In the genomic region with DNA sequence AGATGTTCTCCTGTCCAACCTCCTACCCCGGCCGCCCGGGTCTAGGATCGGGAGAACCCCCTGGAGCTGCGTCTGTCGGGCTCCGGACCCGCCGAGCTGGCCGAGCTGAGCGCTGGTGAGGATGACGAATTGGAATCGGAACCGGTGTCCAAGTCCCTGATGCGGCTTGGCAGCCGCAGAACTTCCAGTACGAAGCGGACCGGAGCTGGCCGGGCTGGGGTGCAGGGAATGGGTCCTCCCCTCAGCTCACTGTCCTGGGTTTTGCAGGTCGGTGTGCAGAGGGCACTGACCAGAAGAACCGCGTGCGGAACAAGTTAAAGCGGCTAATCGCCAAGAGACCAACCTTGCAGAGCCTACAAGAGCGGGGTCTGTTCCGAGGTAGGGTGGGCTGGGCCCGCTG, we compare ENCODE assay signal across 7 mouse cellular contexts. TPM values are rescaled to one million over a fixed set of nuclear protein-coding genes. Genes with fewer than 3 reads are reported as not detected.
DNase-seq lines count a peak whose midpoint lies in the region; ATAC-seq and TF ChIP-seq lines count a peak whose summit lies in the region.

No protein-coding gene starts in this region.

- H3K4me3 ChIP-seq in E14TG2a.4 (replicated peaks; ENCODE audit: low read length) (peak overlapping the region; percentile 76), ES-Bruce4 (ENCODE audit: low read depth, low read length) (peak overlapping the region; percentile 56)
- H3K4me3 ChIP-seq in kidney, embryonic 15.5 days (replicated peaks): peak overlapping the region; percentile 49
- peak overlapping the region; percentile 33 for H3K4me3 ChIP-seq in neural tube, embryonic 12.5 days

- DNase-seq in gastrocnemius, postnatal 14 days: peak; percentile 49
- DNase-seq in ovary, postnatal 14 days (ENCODE audit: low spot score): no peak
- DNase-seq in layer of hippocampus, postnatal 36 days: no peak

- H3K27me3 ChIP-seq in E14TG2a.4 (ENCODE audit: insufficient read depth, low read length) (peaks cover 53% of the 10 kb centered on the region), ES-Bruce4 (ENCODE audit: control insufficient read depth, insufficient read depth, low read length, poor library complexity, severe bottlenecking) (no peaks in the 10 kb centered on the region)
- H3K27me3 ChIP-seq in kidney, embryonic 15.5 days: peaks cover 60% of the 10 kb centered on the region
- peaks cover 63% of the 10 kb centered on the region for H3K27me3 ChIP-seq in neural tube, embryonic 12.5 days (replicated peaks)

- H3K4me1 ChIP-seq in E14TG2a.4 (replicated peaks; ENCODE audit: low read depth, low read length) (peaks cover 96% of the 10 kb centered on the region), ES-Bruce4 (ENCODE audit: control insufficient read depth, insufficient read depth, low read length) (peaks cover 12% of the 10 kb centered on the region)
- H3K4me1 ChIP-seq in kidney, embryonic 15.5 days: peaks cover 33% of the 10 kb centered on the region
- peaks cover 14% of the 10 kb centered on the region for H3K4me1 ChIP-seq in neural tube, embryonic 12.5 days

- H3K9ac ChIP-seq in ES-Bruce4 (ENCODE audit: low read depth, poor library complexity, severe bottlenecking): peak overlapping the region; percentile 75
- H3K9ac ChIP-seq in kidney, embryonic 15.5 days: peak overlapping the region; percentile 41
- peak overlapping the region; percentile 49; the same call in 1 of the 2 replicates for H3K9ac ChIP-seq in neural tube, embryonic 12.5 days

- intact Hi-C loops in gastrocnemius, postnatal 14 days (cut with DNase I; ENCODE audit: low total_unique reads): no loop called here

- no peak for ATAC-seq in kidney, embryonic 15.5 days (replicated peaks; ENCODE audit: low FRiP score)
- ATAC-seq in neural tube, embryonic 12.5 days (ENCODE audit: low FRiP score, low read depth): no peak

- no peak for TF ChIP-seq EP300 in ES-Bruce4 (IDR thresholded peaks at IDR 0.05; ENCODE audit: insufficient read depth, low read depth, low read length)

- TF ChIP-seq CTCF in E14TG2a.4 (conservative IDR thresholded peaks at IDR 0.05; ENCODE audit: low read length) (no peak), ES-Bruce4 (IDR thresholded peaks at IDR 0.05; ENCODE audit: low read depth, low read length) (no peak)

- 6% methylated on average over 29 of the region's 29 CpGs for WGBS in kidney, embryonic 15.5 days
- 8% methylated on average over 29 of the region's 29 CpGs for WGBS in neural tube, embryonic 12.5 days

- H3K4me2 ChIP-seq in kidney, embryonic 15.5 days: peak overlapping the region; percentile 92
- H3K4me2 ChIP-seq in neural tube, embryonic 12.5 days (replicated peaks): peak overlapping the region; percentile 67

- H3K9me3 ChIP-seq in E14TG2a.4 (ENCODE audit: low read length): no peaks in the 10 kb centered on the region
- no peaks in the 10 kb centered on the region for H3K9me3 ChIP-seq in ES-Bruce4 (replicated peaks; ENCODE audit: control insufficient read depth, insufficient read depth, low read length, poor library complexity, severe bottlenecking)
- H3K9me3 ChIP-seq in kidney, embryonic 15.5 days (replicated peaks): no peaks in the 10 kb centered on the region
- no peaks in the 10 kb centered on the region for H3K9me3 ChIP-seq in neural tube, embryonic 12.5 days

- no peak overlapping the region for H3K27ac ChIP-seq in ES-Bruce4 (ENCODE audit: insufficient read depth, low read length)
- H3K27ac ChIP-seq in kidney, embryonic 15.5 days: no peak overlapping the region
- no peak overlapping the region for H3K27ac ChIP-seq in neural tube, embryonic 12.5 days

- no peak for TF ChIP-seq POLR2A in ES-Bruce4 (IDR thresholded peaks at IDR 0.05; ENCODE audit: insufficient read depth, low read length)

- H3K36me3 ChIP-seq in E14TG2a.4 (ENCODE audit: insufficient read depth, low read length) (peaks cover 33% of the 10 kb centered on the region), ES-Bruce4 (ENCODE audit: control insufficient read depth, insufficient read depth, low read length, poor library complexity, severe bottlenecking) (0 out of 2 replicates have a peak, but pooled peaks cover 5% of the 10 kb centered on the region)
- H3K36me3 ChIP-seq in kidney, embryonic 15.5 days: 0 out of 2 replicates have a peak, but pooled peaks cover 10% of the 10 kb centered on the region
- no peaks in the 10 kb centered on the region for H3K36me3 ChIP-seq in neural tube, embryonic 12.5 days

RNA-seq across cellular contexts. Expression of gene Arhgap9, which starts 5.1 kb away (rescaled TPM):
- polyA plus RNA-seq in ES-Bruce4 (2011; ENCODE audit: insufficient read depth, insufficient read length, low read depth, missing spikeins): 8.5 and 9.1 TPM in 2 replicates
- total RNA-seq in gastrocnemius, postnatal 14 days (2021): 1 to 10 TPM; 1.3 to 2.1 TPM
- 3.1 and 3.3 TPM in 2 replicates for polyA plus RNA-seq in kidney, embryonic 15.5 days (2015; fragmentation: Nextera tagmentation; extraction: Ambion mirVana)
- 1.7 and 2.0 TPM in 2 replicates for polyA plus RNA-seq in neural tube, embryonic 12.5 days (2016; fragmentation: Nextera tagmentation; extraction: Ambion mirVana)
- 1 to 10 TPM in 1 of 2 experiments, under 1 TPM in 1; 0.86 to 1.0 TPM for total RNA-seq in layer of hippocampus, postnatal 36 days (2021)

RNA-seq across cellular contexts. Expression of gene Gli1, which starts 14.9 kb away (rescaled TPM):
- 19.8 and 21.4 TPM in 2 replicates for polyA plus RNA-seq in ES-Bruce4 (2011; ENCODE audit: insufficient read depth, insufficient read length, low read depth, missing spikeins)
- 1 to 10 TPM; 2.3 to 2.7 TPM for total RNA-seq in gastrocnemius, postnatal 14 days (2021)
- 6.3 and 8.2 TPM in 2 replicates for polyA plus RNA-seq in kidney, embryonic 15.5 days (2015; fragmentation: Nextera tagmentation; extraction: Ambion mirVana)
- polyA plus RNA-seq in neural tube, embryonic 12.5 days (2016; fragmentation: Nextera tagmentation; extraction: Ambion mirVana): 3.6 and 4.0 TPM in 2 replicates
- 1 to 10 TPM; 2.4 to 3.2 TPM for total RNA-seq in layer of hippocampus, postnatal 36 days (2021)

RNA-seq across cellular contexts. Expression of gene Mars, which starts 15.2 kb away (rescaled TPM):
- 129 and 136 TPM in 2 replicates for polyA plus RNA-seq in ES-Bruce4 (2011; ENCODE audit: insufficient read depth, insufficient read length, low read depth, missing spikeins)
- 10 to 100 TPM; 50.3 to 56.0 TPM for total RNA-seq in gastrocnemius, postnatal 14 days (2021)
- 120 and 127 TPM in 2 replicates for polyA plus RNA-seq in kidney, embryonic 15.5 days (2015; fragmentation: Nextera tagmentation; extraction: Ambion mirVana)
- polyA plus RNA-seq in neural tube, embryonic 12.5 days (2016; fragmentation: Nextera tagmentation; extraction: Ambion mirVana): 145 and 146 TPM in 2 replicates
- 10 to 100 TPM; 56.1 to 56.4 TPM for total RNA-seq in layer of hippocampus, postnatal 36 days (2021)

RNA-seq across cellular contexts. Expression of gene Inhbe, which starts 27.4 kb away (rescaled TPM):
- not detected in 2 replicates for polyA plus RNA-seq in ES-Bruce4 (2011; ENCODE audit: insufficient read depth, insufficient read length, low read depth, missing spikeins)
- not detected for total RNA-seq in gastrocnemius, postnatal 14 days (2021)
- not detected in 2 replicates for polyA plus RNA-seq in kidney, embryonic 15.5 days (2015; fragmentation: Nextera tagmentation; extraction: Ambion mirVana)
- polyA plus RNA-seq in neural tube, embryonic 12.5 days (2016; fragmentation: Nextera tagmentation; extraction: Ambion mirVana): not detected in 2 replicates
- total RNA-seq in layer of hippocampus, postnatal 36 days (2021): not detected

RNA-seq across cellular contexts. Expression of gene Mbd6, which starts 38.0 kb away (rescaled TPM):
- 26.2 and 26.7 TPM in 2 replicates for polyA plus RNA-seq in ES-Bruce4 (2011; ENCODE audit: insufficient read depth, insufficient read length, low read depth, missing spikeins)
- 10 to 100 TPM; 16.1 to 17.1 TPM for total RNA-seq in gastrocnemius, postnatal 14 days (2021)
- polyA plus RNA-seq in kidney, embryonic 15.5 days (2015; fragmentation: Nextera tagmentation; extraction: Ambion mirVana): 15.9 and 16.1 TPM in 2 replicates
- polyA plus RNA-seq in neural tube, embryonic 12.5 days (2016; fragmentation: Nextera tagmentation; extraction: Ambion mirVana): 18.4 and 20.5 TPM in 2 replicates
- 10 to 100 TPM; 36.5 to 52.5 TPM for total RNA-seq in layer of hippocampus, postnatal 36 days (2021)
